Mouse (Mus musculus): ENCODE data around the gene Dnah1.

DNA sequence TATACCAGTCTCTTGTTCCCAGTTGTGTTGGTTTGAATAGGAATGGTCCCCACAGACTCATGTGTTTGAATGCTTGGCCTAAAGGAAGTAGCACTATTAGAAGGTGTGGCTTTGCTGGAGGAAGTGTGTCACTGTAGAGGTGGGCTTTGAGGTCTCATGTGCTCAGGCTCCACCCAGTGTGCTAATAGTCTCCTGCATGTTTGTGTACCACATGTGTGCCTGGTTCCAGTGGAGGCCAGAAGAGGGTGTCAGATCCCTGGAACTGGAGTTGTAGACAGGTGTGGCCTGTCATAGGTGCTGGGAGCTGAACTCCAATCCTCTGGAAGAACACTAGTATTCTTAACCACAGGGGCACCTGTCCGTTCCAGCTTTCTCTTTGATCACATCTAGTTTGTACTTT is 3.5 kb upstream of the Dnah1 start:
- no peak for TF ChIP-seq POLR2A (IDR thresholded peaks at IDR 0.05; ENCODE audit: borderline replicate concordance, control insufficient read depth, low read depth, low read length)
- TF ChIP-seq CTCF (IDR thresholded peaks at IDR 0.05; ENCODE audit: control insufficient read depth, insufficient read depth, low read length) = no peak

Measured in bone marrow, adult 2 months (tissue).